Mouse (Mus musculus): ENCODE data around the gene Zmiz1. TPM values are rescaled to one million over a fixed set of nuclear protein-coding genes. Genes with fewer than 3 reads are reported as not detected.

The Zmiz1 gene
- total RNA-seq, 2 experiments from 2014 or later: 106 to 107 TPM

DNA sequence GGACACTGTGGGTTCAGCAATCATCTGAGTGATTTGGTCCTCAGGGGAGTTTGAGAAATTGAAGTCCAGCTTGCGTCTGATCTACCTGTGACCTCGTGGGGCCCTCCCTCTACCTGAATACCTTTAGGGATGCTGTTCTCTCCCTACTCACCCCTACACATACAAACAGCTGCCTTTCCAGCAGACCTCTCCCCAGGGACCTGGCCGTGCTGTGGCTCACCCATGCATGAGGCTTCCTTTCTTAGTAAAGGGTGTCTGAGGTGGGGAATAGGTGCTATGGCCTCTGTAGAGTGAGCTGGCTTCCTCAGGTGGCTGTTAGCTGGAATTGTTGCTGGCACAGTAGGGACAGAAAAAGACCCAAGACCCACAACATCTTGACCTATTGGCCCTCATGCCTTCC lies 40.5 kb downstream of the Zmiz1 start:
- TF ChIP-seq CTCF (IDR thresholded peaks at IDR 0.05): no peak
- Histone ChIP-seq H3K27ac (no peak overlapping the region), H3K4me3 (no peak overlapping the region)
- no peak for DNase-seq (ENCODE audit: extremely low spot score in 1 of 2, low spot score in 2 of 2)
- intact Hi-C loops (cut with DNase I): no loop called here

- intact Hi-C loops (cut with DNase I): no loop called here
- H3K4me3 ChIP-seq: no peak overlapping the region
- H3K27ac ChIP-seq: no peak overlapping the region
- DNase-seq (ENCODE audit: extremely low spot score in 1 of 2, low spot score in 2 of 2): no peak
- no peak for TF ChIP-seq CTCF (IDR thresholded peaks at IDR 0.05)
Observed at GRCm38 (mm10) chr14:25500511-25501120, 41.6 kb downstream of the Zmiz1 start.

GRCm38 (mm10) chr14:25501481-25501880 lies 42.5 kb downstream of the Zmiz1 start:
- intact Hi-C loops (cut with DNase I): no loop called here
- DNase-seq (ENCODE audit: extremely low spot score in 1 of 2, low spot score in 2 of 2): no peak
- no peak for TF ChIP-seq CTCF (IDR thresholded peaks at IDR 0.05)
- Histone ChIP-seq H3K4me3 (no peak overlapping the region), H3K27ac (no peak overlapping the region)

GRCm38 (mm10) chr14:25502355-25502754 lies 43.4 kb downstream of the Zmiz1 start:
- Histone ChIP-seq H3K27ac (no peak overlapping the region), H3K4me3 (no peak overlapping the region)
- no peak for DNase-seq (ENCODE audit: extremely low spot score in 1 of 2, low spot score in 2 of 2)
- TF ChIP-seq CTCF (IDR thresholded peaks at IDR 0.05): no peak
- intact Hi-C loops (cut with DNase I): no loop called here

DNA sequence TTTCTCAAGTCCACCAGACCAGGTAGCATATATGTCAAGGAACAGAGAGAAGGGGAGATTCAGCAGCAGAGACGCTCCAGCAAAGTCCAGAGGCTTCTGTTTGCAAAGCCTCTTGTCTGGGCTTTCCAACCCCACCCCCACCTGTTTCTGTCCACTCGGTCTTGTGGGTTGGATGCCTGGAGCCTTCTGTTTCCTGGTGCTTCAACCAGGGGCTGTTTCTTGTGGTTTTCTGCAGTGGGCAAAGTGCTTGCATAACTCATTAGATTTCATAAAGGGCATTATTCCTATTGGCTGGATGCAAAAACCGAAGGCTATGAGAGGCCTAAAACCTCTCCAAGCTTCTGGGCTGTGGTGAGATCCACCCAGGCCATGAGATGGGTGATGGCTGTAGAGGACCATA lies 45.3 kb downstream of the Zmiz1 start:
- no peak for TF ChIP-seq CTCF (IDR thresholded peaks at IDR 0.05)
- intact Hi-C loops (cut with DNase I): no loop called here
- no peak for DNase-seq (ENCODE audit: extremely low spot score in 1 of 2, low spot score in 2 of 2)

GRCm38 (mm10) chr14:25505201-25505671 lies 46.3 kb downstream of the Zmiz1 start:
- Histone ChIP-seq H3K27ac (no peak overlapping the region), H3K4me3 (no peak overlapping the region)
- intact Hi-C loops (cut with DNase I): no loop called here
- DNase-seq (ENCODE audit: extremely low spot score in 1 of 2, low spot score in 2 of 2): no peak
- no peak for TF ChIP-seq CTCF (IDR thresholded peaks at IDR 0.05)

More for the DNA sequence above, 45.3 kb downstream of the Zmiz1 start:
- no peak overlapping the region for H3K4me3 ChIP-seq
- H3K27ac ChIP-seq: no peak overlapping the region

GRCm38 (mm10) chr14:25508111-25508756 lies 49.2 kb downstream of the Zmiz1 start:
- intact Hi-C loops (cut with DNase I): no loop called here
- Histone ChIP-seq H3K4me3 (no peak overlapping the region), H3K27ac (no peak overlapping the region)
- TF ChIP-seq CTCF (IDR thresholded peaks at IDR 0.05): no peak
- no peak for DNase-seq (ENCODE audit: extremely low spot score in 1 of 2, low spot score in 2 of 2)

- TF ChIP-seq CTCF (IDR thresholded peaks at IDR 0.05): no peak
- H3K27ac ChIP-seq: no peak overlapping the region
- intact Hi-C loops (cut with DNase I): no loop called here
Observed at GRCm38 (mm10) chr14:25508757-25509139, 49.8 kb downstream of the Zmiz1 start.

GRCm38 (mm10) chr14:25509450-25510129 lies 50.6 kb downstream of the Zmiz1 start:
- no peak for DNase-seq (ENCODE audit: extremely low spot score in 1 of 2, low spot score in 2 of 2)
- no peak overlapping the region for H3K4me3 ChIP-seq
- H3K27ac ChIP-seq: no peak overlapping the region
- TF ChIP-seq CTCF (IDR thresholded peaks at IDR 0.05): no peak
- intact Hi-C loops (cut with DNase I): no loop called here

More at GRCm38 (mm10) chr14:25508757-25509139, 49.8 kb downstream of the Zmiz1 start:
- H3K4me3 ChIP-seq: no peak overlapping the region
- DNase-seq (ENCODE audit: extremely low spot score in 1 of 2, low spot score in 2 of 2): no peak

DNA sequence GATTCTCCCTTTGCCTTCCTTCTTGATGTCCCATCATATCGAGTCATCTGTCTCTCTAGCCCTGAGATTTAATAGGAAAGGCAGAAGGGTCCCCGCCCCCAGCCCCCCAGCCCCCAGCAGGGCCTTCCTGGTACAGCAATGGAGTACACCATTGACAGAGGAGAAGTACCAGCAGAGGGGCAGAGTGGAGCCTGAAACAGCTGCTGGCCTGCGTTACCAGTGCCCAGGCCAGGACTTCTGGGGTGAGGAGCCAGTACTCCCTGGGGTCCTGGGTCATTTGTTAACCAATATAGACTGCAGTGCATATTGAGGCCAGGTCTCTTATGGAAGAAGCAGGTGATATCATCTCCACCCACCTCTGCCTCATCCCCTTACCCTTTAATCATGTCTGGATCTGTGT lies 51.4 kb downstream of the Zmiz1 start:
- Histone ChIP-seq H3K27ac (no peak overlapping the region), H3K4me3 (no peak overlapping the region)
- intact Hi-C loops (cut with DNase I): no loop called here
- TF ChIP-seq CTCF (IDR thresholded peaks at IDR 0.05): no peak
- DNase-seq (ENCODE audit: extremely low spot score in 1 of 2, low spot score in 2 of 2): no peak

DNA sequence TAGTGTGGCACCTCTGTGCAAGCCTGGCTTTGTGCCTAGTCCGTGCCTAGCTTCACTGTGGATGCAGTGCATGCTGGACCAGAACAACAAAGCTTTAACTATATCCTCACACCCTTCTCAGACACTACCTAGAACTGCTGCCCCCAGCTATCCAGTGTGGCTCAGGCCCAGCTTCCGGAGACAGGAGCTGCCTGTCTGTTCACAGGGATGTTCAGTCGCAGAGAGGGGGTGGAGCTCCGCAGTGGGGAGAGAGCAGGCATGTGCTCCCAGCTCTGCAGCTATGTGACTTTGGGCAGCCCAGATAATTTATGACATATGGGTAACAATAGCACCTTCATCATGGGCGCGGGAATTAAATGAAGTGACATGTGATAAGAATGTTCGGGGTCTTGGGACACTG lies 52.0 kb downstream of the Zmiz1 start:
- intact Hi-C loops (cut with DNase I): no loop called here
- Histone ChIP-seq H3K27ac (no peak overlapping the region), H3K4me3 (no peak overlapping the region)
- no peak for DNase-seq (ENCODE audit: extremely low spot score in 1 of 2, low spot score in 2 of 2)
- TF ChIP-seq CTCF (IDR thresholded peaks at IDR 0.05): no peak

- no peak for TF ChIP-seq CTCF (IDR thresholded peaks at IDR 0.05)
- intact Hi-C loops (cut with DNase I): no loop called here
- no peak for DNase-seq (ENCODE audit: extremely low spot score in 1 of 2, low spot score in 2 of 2)
- Histone ChIP-seq H3K27ac (no peak overlapping the region), H3K4me3 (no peak overlapping the region)
Observed at GRCm38 (mm10) chr14:25511564-25511963, 52.6 kb downstream of the Zmiz1 start.

All from left cerebral cortex, adult 2 months (tissue).